Mouse (Mus musculus) left cerebral cortex, adult 2 months (tissue): ENCODE measurements around the gene Hist1h3f. TPM values are rescaled to one million over a fixed set of nuclear protein-coding genes. Genes with fewer than 3 reads are reported as not detected.
"Not testable (repeated sequence)": the region's sequence is repeated elsewhere in the genome, so short reads cannot be mapped to it uniquely, and the experiment has no call there.

Source experiments
- DNase-seq, 2 experiments: peaks; one replicate each; pipeline ENCODE4 v3.0.0; 2021 to 2022; ENCODE audit warnings: low spot score in 2 of 2, mixed read lengths in 1 of 2; ENCODE audit errors: extremely low spot score in 1 of 2
- H3K27ac ChIP-seq: fragments of 200-600 bp; 2 replicates; pipeline ENCODE4 v1.8.1; 2022
- H3K4me3 ChIP-seq: fragments of 200-600 bp; 2 replicates; pipeline ENCODE4 v1.8.1; 2022
- CTCF ChIP-seq: fragments of 200-600 bp; IDR thresholded peaks from 2 replicates; pipeline ENCODE4 v1.8.1; 2022; ENCODE audit warnings: antibody characterized with exemption, mild to moderate bottlenecking, moderate library complexity
- intact Hi-C: fragments of 180-260 bp; cut with DNase I; formaldehyde crosslinking; loops from one replicate; pipeline ENCODE4 v1.15.1; 2025
- microRNA-seq, 2 experiments: library from miRNA; unstranded; fragments of <30 nt; microRNA quantifications; one replicate each; pipeline ENCODE4 v1.2.0; 2021
- total RNA-seq, 2 experiments: library from RNA; stranded (reverse); gene quantifications; 2 replicates each; pipeline ENCODE4 v1.2.3; 2021

The Hist1h3f gene
- total RNA-seq, 2 experiments from 2014 or later = 12.9 to 15.5 TPM

DNA sequence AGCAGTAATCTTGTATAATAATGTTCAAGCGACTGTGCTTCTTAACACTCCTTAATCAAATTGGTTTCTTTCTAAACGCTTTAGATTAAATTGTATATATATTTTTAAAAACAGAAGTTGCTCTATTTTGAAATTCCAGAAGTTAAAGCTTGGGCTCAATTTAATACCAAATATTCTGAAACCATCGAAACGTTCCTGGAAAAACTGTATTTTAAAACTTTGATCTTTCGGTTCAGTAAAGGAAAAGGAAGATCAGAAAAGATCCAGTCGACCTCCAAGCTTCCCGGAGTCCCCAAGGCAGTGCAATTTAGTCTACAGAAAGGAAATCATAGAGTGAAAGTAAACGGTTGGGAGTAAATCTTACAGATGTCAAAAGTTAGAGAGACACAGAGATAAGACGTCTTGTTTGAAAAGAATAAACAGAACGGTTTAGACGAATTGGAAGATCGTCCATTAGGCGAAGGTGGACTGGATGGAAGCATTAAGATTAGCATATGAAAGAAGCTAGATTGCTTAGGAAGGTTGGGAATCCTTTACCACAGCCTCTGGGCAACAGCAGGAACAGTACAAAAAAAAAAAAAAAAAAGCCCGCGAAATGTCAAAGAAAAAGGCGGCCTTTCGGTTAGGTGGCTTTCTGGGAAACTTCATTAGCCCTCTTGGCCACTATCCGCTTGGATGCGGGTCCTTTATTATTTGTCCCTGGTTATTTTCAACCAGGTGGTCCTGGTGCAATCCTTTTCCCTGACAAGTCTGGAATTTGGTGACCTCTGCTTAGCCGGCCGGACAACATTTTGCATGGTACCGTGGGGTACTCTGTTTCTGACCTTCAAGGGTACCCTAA, 42.5 kb downstream of the Hist1h3f start:
- H3K4me3 ChIP-seq = peak overlapping the region; percentile 67
- H3K27ac ChIP-seq = peak overlapping the region; percentile 33; the same call in 1 of the 2 replicates
- intact Hi-C loops = loop anchor here (2.0 to 10.0 kb wide), 3 partner anchors 34 to 1802 kb away; partner anchors contain the start of genes Hist1h1b, Hist1h2an, Hist1h2bc and Hist1h2be
- DNase-seq = no peak
- no peak for TF ChIP-seq CTCF

DNA sequence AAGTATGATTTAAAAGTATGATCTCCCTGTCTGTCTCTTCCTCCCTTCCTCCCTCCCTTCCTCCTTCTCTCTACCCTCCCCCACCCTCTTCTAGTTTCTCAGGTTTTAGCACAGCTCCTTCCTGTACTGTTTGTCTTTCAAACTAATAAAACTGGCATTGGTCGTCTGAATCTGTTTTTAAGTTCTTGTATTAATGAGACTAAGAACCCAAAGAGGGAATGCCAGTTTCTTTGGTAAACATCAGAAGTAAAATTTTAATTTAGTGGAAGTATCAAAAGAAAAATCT, 43.0 kb downstream of the Hist1h3f start:
- DNase-seq = no peak
- no peak for TF ChIP-seq CTCF
- no peak overlapping the region for H3K27ac ChIP-seq
- intact Hi-C loops = loop anchor here (2.0 to 10.0 kb wide), 3 partner anchors 34 to 1802 kb away; partner anchors contain the start of genes Hist1h1b, Hist1h2an, Hist1h2bc and Hist1h2be
- no peak overlapping the region for H3K4me3 ChIP-seq

DNA sequence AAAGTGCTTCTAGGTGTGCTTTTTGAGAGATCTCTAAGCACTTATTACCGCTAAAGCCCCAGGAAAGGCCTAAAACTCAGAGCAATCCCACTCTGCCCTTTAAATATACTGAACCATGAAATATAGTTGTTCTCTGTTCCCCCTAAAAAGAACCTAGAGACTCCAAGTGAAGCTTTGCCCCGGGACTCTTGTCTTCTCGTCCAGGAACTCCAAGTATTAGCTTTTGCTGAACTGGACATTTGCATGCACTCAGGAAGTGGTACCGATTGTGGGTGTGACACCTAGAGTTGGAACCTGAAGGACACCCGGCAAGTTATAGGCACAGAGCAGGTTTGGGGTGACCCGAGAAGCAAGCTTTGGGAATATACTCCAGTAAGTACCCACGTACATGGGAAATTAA, 47.4 kb downstream of the Hist1h3f start:
- TF ChIP-seq CTCF = no peak
- no peak overlapping the region for H3K27ac ChIP-seq
- DNase-seq = no peak
- intact Hi-C loops = no loop called here
- no peak overlapping the region for H3K4me3 ChIP-seq

DNA sequence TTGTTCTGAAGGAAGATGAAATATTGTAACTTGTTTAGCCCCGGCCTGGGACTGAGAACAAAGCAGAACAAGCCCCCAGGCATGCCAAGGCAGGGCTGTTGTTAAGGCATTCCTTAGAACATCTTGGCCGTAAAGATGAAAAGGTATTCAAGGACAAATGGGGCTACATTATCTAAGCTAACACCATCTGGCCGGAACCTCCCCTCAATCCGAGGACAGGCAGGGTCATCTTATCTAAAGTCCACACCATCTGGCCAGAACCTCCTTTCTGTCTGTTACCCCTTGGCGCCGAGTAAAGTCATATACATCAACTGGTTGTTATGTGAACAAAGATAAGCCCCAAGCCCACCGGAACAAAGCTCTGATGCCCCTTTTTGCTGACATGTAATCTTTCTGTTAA, 48.0 kb downstream of the Hist1h3f start:
- H3K4me3 ChIP-seq, intact Hi-C loops, H3K27ac ChIP-seq, DNase-seq: not testable (repeated sequence)

DNA sequence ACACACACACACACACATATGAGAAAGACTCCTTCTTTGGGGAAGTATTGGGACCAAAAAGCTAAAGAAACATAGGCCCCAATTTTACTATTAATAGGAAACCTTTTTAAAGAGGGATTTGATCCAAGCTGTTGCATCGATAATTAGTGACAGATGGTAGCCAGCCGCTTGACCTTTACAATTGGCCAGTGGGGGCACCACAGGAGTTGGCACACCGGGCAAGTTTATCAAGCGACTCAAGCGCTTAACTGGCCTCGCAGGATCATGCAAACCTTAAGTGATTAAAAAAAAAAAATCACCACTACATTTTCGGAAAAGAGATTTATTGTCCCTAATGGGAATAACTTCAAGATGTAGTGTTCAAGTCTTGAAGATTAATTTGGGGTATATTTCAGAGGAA, 48.8 kb downstream of the Hist1h3f start:
- no peak overlapping the region for H3K27ac ChIP-seq
- no peak for DNase-seq
- TF ChIP-seq CTCF = no peak
- H3K4me3 ChIP-seq = no peak overlapping the region
- intact Hi-C loops = no loop called here

DNA sequence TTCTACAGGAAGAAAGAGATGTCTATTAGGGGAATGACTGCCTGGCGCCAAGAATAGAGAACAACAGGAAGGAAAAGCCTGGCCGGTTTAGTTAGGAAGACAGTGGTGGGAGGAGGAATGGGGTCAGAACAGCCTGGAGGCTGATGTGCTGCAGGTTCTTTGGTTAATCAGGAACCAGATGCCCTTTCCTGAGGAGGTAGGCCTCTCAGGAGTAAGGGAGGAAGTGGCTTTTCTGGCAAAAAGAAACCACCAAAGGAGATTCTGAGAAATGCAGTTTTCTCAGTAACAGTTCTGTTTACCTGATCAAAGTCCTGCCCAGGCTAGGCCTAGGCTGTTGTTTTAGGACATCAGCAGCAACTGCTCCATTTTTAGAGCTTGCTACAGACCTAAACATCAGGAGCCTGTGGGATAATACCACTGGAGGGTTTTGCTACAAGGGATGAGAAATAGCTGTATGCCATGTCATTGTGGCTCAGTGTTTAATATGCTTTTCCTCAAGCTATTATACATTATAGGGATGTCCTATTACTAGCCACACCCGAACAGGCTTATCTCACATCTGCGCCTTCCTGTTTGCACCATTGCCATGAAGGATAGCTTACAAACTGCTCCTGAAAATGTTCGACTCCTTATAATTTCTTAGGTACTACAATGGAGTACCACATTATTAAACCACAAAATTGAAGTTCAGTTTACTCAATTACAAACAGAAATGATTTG, 49.4 kb downstream of the Hist1h3f start:
- no peak overlapping the region for H3K27ac ChIP-seq
- no peak for TF ChIP-seq CTCF
- H3K4me3 ChIP-seq = no peak overlapping the region
- intact Hi-C loops = no loop called here
- DNase-seq = no peak

Small RNA genes within 50 kb of the gene (microRNA-seq; reads per million reads assigned to microRNA genes)
- 0 reads per million in 2 experiments for gene Gm44297
- 0 reads per million in 2 experiments for gene Gm44359
- gene Gm44394 = 0 to 0.24 reads per million in 2 experiments
- gene n-TStga1 = 0 reads per million in 2 experiments

Other genes starting within 250 kb of the Hist1h3f start
- 10 to 100 TPM; 29.8 to 33.3 TPM for gene Zfp322a, start 174.8 kb upstream of the Hist1h3f start, total RNA-seq
- 1 to 10 TPM; 8.9 to 9.8 TPM for gene Abt1, start 120.2 kb upstream of the Hist1h3f start, total RNA-seq
- gene Btn1a1, start 78.2 kb upstream of the Hist1h3f start, total RNA-seq = not detected
- gene Btn2a2, start 55.2 kb upstream of the Hist1h3f start, total RNA-seq = 1 to 10 TPM in 1 of 2 experiments, under 1 TPM in 1; 0.65 to 1.4 TPM
- 100 to 1,000 TPM; 289 to 340 TPM for gene Hist1h4h, start 13.0 kb upstream of the Hist1h3f start, total RNA-seq
- gene Hist1h2af, start 10.1 kb upstream of the Hist1h3f start, total RNA-seq = 1 to 10 TPM; 2.4 to 4.4 TPM
- gene Hist1h3g, start 8.6 kb upstream of the Hist1h3f start, total RNA-seq = 1 to 10 TPM; 2.6 to 5.1 TPM
- under 1 TPM; 0.61 TPM for gene Hist1h2bh, start 660 bp upstream of the Hist1h3f start, total RNA-seq
- 100 to 1,000 TPM; 161 to 177 TPM for gene Hist1h4f, start 7.6 kb downstream of the Hist1h3f start, total RNA-seq
- gene Hist1h1d, start 9.2 kb downstream of the Hist1h3f start, total RNA-seq = 1 to 10 TPM; 3.5 TPM
- 10 to 100 TPM; 40.1 to 50.4 TPM for gene Hist1h3e, start 18.3 kb downstream of the Hist1h3f start, total RNA-seq
- gene Hist1h2ae, start 27.2 kb downstream of the Hist1h3f start, total RNA-seq = 1 to 10 TPM; 2.4 to 5.0 TPM
- gene Hist1h2bg, start 27.3 kb downstream of the Hist1h3f start, total RNA-seq = 10 to 100 TPM; 68.0 to 71.2 TPM
- 10 to 100 TPM; 19.7 to 24.1 TPM for gene Hist1h2bf, start 30.1 kb downstream of the Hist1h3f start, total RNA-seq
- 1 to 10 TPM; 3.8 to 9.0 TPM for gene Hist1h2ad, start 30.3 kb downstream of the Hist1h3f start, total RNA-seq
- 1 to 10 TPM; 6.9 to 9.9 TPM for gene Hist1h3d, start 31.7 kb downstream of the Hist1h3f start, total RNA-seq
- gene Hist1h4d, start 37.5 kb downstream of the Hist1h3f start, total RNA-seq = 100 to 1,000 TPM; 141 to 157 TPM
- gene Hist1h2be, start 77.1 kb downstream of the Hist1h3f start, total RNA-seq = 1 to 10 TPM; 5.4 to 7.9 TPM
- 10 to 100 TPM; 53.2 to 57.3 TPM for gene Hist1h1e, start 78.5 kb downstream of the Hist1h3f start, total RNA-seq
- 1 to 10 TPM; 2.1 to 2.7 TPM for gene Hist1h2ac, start 139.9 kb downstream of the Hist1h3f start, total RNA-seq
- gene Hist1h2bc, start 140.1 kb downstream of the Hist1h3f start, total RNA-seq = 10 to 100 TPM; 27.0 to 29.1 TPM
- gene Hist1h1t, start 151.8 kb downstream of the Hist1h3f start, total RNA-seq = not detected
- gene Hist1h4c, start 154.4 kb downstream of the Hist1h3f start, total RNA-seq = 100 to 1,000 TPM; 103 TPM
- gene Hfe, start 166.8 kb downstream of the Hist1h3f start, total RNA-seq = 1 to 10 TPM; 2.4 to 3.1 TPM
- 10 to 100 TPM; 53.4 to 53.7 TPM for gene Hist1h1c, start 194.8 kb downstream of the Hist1h3f start, total RNA-seq
- 1 to 10 TPM; 1.0 to 1.3 TPM for gene Hist1h3c, start 201.6 kb downstream of the Hist1h3f start, total RNA-seq
- gene Hist1h2bb, start 202.7 kb downstream of the Hist1h3f start, total RNA-seq = 10 to 100 TPM; 12.3 to 19.0 TPM
- 10 to 100 TPM; 19.9 to 21.0 TPM for gene Hist1h2ab, start 207.1 kb downstream of the Hist1h3f start, total RNA-seq
- gene Hist1h3b, start 208.2 kb downstream of the Hist1h3f start, total RNA-seq = 1 to 10 TPM; 6.6 to 7.5 TPM
- gene Hist1h4b, start 213.0 kb downstream of the Hist1h3f start, total RNA-seq = 10 to 100 TPM; 62.5 to 93.5 TPM
- gene Hist1h4a, start 217.2 kb downstream of the Hist1h3f start, total RNA-seq = 10 to 100 TPM; 53.1 to 70.3 TPM
- gene Hist1h3a, start 218.3 kb downstream of the Hist1h3f start, total RNA-seq = 10 to 100 TPM; 31.1 to 37.0 TPM
- gene Hist1h1a, start 219.6 kb downstream of the Hist1h3f start, total RNA-seq = 10 to 100 TPM; 21.6 to 22.6 TPM
- gene Trim38, start 225.9 kb downstream of the Hist1h3f start, total RNA-seq = not detected